Mouse (Mus musculus) heart, adult 11 months (tissue): ENCODE results near the gene Mrgprx2.
"Not testable (repeated sequence)": the region's sequence is repeated elsewhere in the genome, so short reads cannot be mapped to it uniquely, and the experiment has no call there.

Experiments
- DNase-seq: peaks from one replicate; pipeline ENCODE4 v3.0.0; 2022

Gene Mrgprx2

DNA sequence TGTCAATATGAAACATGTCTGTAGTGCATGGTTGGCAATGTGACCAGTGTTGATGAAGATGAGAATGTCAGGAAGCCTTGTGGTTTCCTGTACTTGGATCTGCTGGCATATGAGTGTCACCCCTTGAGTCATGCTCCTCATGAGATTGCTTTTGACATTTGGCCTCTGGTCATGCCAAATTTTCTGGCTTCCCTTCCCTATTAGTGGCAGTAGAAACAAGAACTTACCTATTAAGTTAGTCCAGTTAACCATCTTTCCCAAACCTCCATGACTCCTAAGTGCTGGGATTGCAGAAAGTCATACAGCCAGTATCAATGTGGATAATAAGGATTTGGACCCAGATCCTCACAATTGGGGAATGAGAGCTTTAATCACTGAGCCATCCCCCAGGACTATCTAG, at the start of gene Mrgprx2:
Gene Mrgprx2 (minus strand): TSS at position 101 of the 400 bp plus-strand sequence.
- no peak for DNase-seq

GRCm38 (mm10) chr7:48456242-48456641, 42.9 kb downstream of the Mrgprx2 start, which contains the start of gene Mrgprb1:
Gene Mrgprb1 (minus strand): TSS chr7:48456342.
- DNase-seq: no peak

DNA sequence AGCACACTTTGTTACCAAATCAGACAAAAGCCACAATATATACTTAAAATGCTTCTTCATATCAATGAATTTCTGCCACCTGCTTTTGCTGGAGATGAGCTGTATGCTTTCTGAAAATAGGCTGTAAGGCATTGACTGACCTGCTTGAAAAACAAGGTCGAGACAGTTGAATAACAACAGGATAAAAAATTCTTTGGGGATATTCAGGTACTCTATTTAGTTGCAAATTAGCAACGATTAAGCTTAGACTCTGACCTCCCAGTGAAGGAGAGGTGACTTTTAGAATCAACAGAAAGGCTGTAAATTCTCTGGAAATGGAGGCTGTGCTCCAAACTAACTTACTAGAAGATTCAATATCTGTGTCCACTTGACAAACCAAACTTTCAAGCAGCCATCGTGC, 62.5 kb downstream of the Mrgprx2 start:
- DNase-seq: no peak

- not testable (repeated sequence) for DNase-seq
These were observed 63.2 kb downstream of the Mrgprx2 start for GRCm38 (mm10) chr7:48435936-48436335.
